Mouse (Mus musculus): ENCODE data around the gene Gm10964. TPM values are rescaled to one million over a fixed set of nuclear protein-coding genes. Genes with fewer than 3 reads are reported as not detected.
"Not testable (repeated sequence)": the region's sequence is repeated elsewhere in the genome, so short reads cannot be mapped to it uniquely, and the experiment has no call there.

The Gm10964 gene
- total RNA-seq, 2 experiments from 2014 or later: not detected

DNA sequence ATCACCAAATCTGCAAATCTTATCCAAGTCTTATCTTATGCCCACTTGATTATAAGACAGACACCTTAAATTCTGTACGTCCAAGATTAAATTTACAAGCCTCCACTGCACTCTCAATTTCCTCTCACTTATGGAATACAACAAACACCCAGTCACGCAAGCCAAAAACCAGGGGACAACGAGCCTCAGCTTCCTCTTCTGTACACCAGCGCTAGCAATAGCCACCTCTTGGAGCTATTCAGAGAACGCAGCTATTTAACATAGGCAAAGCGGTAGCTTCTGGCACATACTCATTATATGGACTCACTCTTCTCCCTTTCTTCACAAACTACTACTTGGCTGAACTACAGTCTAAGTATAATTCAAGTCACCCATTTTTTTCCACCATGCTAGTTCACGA is 40.0 kb downstream of the Gm10964 start:
- no peak for DNase-seq

- no peak for DNase-seq
These were observed 41.1 kb downstream of the Gm10964 start for GRCm38 (mm10) chr3:103780271-103780670.

DNA sequence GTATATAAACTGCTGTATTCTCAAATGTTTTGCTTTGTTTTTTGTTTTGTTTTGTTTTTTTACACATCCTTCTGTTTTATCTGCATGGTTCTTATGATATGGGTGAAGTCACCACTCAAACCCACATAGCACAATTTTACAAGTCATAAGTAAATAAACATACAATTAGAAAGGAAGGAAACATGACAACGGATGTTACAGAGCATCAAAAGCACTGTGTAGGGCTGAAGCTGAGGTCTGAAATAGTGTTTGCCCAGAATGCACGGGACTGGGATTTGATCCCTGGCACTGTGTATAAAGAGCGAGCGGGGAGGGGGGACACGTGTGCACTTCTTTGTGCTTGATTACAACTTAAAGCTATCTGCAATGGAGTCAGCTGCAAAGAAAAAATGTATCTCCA is 41.6 kb downstream of the Gm10964 start:
- no peak for DNase-seq

- DNase-seq: no peak
These were observed 43.9 kb downstream of the Gm10964 start for GRCm38 (mm10) chr3:103782844-103783609.

DNA sequence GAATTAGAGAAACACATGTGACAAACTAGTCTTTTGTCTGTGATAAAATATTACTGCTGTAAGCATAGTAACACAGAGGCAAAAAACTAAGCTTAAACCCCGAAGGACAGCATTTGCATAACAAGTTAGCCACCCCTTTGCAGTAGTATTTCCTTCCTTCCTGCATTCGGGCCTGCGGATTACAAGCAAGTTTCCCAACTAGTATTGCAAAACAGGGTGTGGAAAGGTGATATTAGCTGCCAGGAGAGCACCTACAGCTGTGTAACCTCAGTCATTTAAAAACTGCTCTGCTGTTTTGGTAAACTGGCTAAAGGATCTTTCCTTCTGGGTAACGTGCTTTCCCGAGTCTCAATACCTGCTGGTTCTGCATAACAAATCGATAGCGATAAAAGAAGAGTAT is 48.1 kb downstream of the Gm10964 start:
- peak in 1 of 2 experiments; percentile 28 for DNase-seq

GRCm38 (mm10) chr3:103789096-103789495 is 49.9 kb downstream of the Gm10964 start:
- DNase-seq: no peak

DNA sequence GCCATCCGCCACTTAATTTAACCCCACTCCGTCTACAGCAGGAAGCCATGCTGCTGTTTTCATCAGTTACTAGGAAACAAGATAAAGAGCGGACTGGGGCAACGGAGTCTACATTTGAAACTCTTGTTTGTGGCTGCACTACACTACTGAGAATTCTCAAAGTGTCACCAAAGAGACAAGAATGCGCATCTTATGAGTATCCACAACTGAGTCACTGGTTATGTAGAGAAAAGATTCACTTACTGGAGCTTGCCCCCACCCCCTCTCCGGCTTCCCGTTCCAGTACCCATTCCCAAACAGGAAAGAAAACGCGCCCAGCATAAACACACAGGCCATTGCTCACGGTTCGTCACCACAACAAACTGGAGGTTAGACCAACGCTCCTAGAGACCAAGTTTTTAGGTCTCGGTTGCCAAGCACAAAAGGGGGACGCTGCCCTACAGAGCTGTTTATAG is 50.8 kb downstream of the Gm10964 start:
- DNase-seq: peak; percentile 48 to 64

GRCm38 (mm10) chr3:103790346-103791145 is 51.4 kb downstream of the Gm10964 start:
- DNase-seq: peak in 1 of 2 experiments; percentile 41

- peak; percentile 97 for DNase-seq
These were observed 52.3 kb downstream of the Gm10964 start, which contains the start of gene Hipk1 for GRCm38 (mm10) chr3:103791230-103792110. TSS of gene Hipk1 (minus strand) at chr3:103791563.

DNA sequence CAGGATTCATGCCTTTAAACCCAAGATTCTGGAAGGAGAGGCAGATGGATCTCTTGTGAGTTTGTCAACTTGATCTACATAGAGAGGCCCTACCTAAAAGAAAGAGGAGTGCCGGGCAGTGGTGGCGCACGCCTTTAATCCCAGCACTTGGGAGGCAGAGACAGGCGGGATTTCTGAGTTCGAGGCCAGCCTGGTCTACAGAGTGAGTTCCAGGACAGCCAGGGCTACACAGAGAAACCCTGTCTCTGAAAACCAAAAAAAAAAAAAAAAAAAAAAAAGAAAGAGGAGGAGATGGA is 52.9 kb downstream of the Gm10964 start:
- not testable (repeated sequence) for DNase-seq

DNA sequence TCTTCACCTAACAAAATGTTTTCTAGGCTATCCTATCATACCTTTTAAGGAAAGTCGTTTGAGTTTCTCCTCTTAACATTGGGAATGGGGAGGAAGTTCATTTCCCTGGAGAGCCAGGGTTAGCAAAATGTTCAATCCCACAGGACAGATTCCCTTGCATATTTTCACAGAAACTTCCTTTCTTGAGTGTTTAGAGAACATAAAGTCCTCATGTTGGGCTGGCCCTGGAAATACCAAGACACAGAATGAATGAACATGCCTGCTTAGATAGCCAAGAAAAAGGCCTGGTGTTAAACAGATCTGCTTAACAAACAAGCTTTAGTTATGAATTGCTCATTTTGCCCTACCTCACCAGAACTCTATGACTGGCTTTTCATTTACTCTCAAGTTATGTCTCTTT is 53.4 kb downstream of the Gm10964 start:
- DNase-seq: no peak

Other genes with a start within 250 kb of the Gm10964 start
- gene Syt6, start 164.1 kb upstream of the Gm10964 start, total RNA-seq (2021): not detected
- gene Atg4a-ps, start 93.3 kb upstream of the Gm10964 start, total RNA-seq (2021): 1 to 10 TPM in 1 of 2 experiments, not detected in 1; 2.1 TPM
- 10 to 100 TPM; 14.4 to 19.5 TPM for gene Olfml3, start 1.4 kb upstream of the Gm10964 start, total RNA-seq (2021)
- gene Hipk1, start 52.2 kb downstream of the Gm10964 start, total RNA-seq (2021): 100 to 1,000 TPM; 120 to 165 TPM
- 10 to 100 TPM; 15.1 to 15.8 TPM for gene Dclre1b, start 70.1 kb downstream of the Gm10964 start, total RNA-seq (2021)
- 10 to 100 TPM; 17.4 to 20.3 TPM for gene Ap4b1, start 70.2 kb downstream of the Gm10964 start, total RNA-seq (2021)
- gene Gm43064, start 70.2 kb downstream of the Gm10964 start, total RNA-seq (2021): under 1 TPM; 0.13 to 0.30 TPM
- not detected for gene Bcl2l15, start 93.2 kb downstream of the Gm10964 start, total RNA-seq (2021)
- gene Ptpn22, start 120.4 kb downstream of the Gm10964 start, total RNA-seq (2021): 1 to 10 TPM; 1.4 to 1.7 TPM
- 10 to 100 TPM; 16.0 to 18.4 TPM for gene Rsbn1, start 174.8 kb downstream of the Gm10964 start, total RNA-seq (2021)
- 10 to 100 TPM; 18.7 to 20.8 TPM for gene Phtf1, start 228.7 kb downstream of the Gm10964 start, total RNA-seq (2021)